Mouse (Mus musculus) neural tube, embryonic 12.5 days (tissue): ENCODE data around the gene Nepro. TPM values are rescaled to one million over a fixed set of nuclear protein-coding genes. Genes with fewer than 3 reads are reported as not detected.

Experiments
- ATAC-seq: fragments of 200-750 bp; cut with Nextera tagmentation; 2 replicates; pipeline ENCODE4 v1.8.0; 2017; ENCODE audit warnings: low read depth, mild to moderate bottlenecking, moderate TSS enrichment, moderate library complexity; ENCODE audit not compliant: low FRiP score
- H3K27ac ChIP-seq: fragments of 300-500 bp; sonication (generic); 2 replicates; pipeline ENCODE4 v1.5.1; 2016
- H3K27me3 ChIP-seq: fragments of 300-500 bp; sonication (generic); replicated peaks from 2 replicates; pipeline ENCODE4 v1.6.1; 2016; ENCODE audit warnings: mild to moderate bottlenecking
- H3K36me3 ChIP-seq: fragments of 300-500 bp; sonication (generic); 2 replicates; pipeline ENCODE4 v1.6.1; 2016; ENCODE audit warnings: mild to moderate bottlenecking
- H3K4me1 ChIP-seq: fragments of 300-500 bp; sonication (generic); 2 replicates; pipeline ENCODE4 v1.6.1; 2016
- H3K4me2 ChIP-seq: fragments of 300-500 bp; sonication (generic); replicated peaks from 2 replicates; pipeline ENCODE4 v1.6.1; 2016; ENCODE audit warnings: mild to moderate bottlenecking
- H3K4me3 ChIP-seq: fragments of 300-500 bp; sonication (generic); 2 replicates; pipeline ENCODE4 v1.5.1; 2016
- H3K9ac ChIP-seq: fragments of 300-500 bp; sonication (generic); 2 replicates; pipeline ENCODE4 v1.6.1; 2016; ENCODE audit warnings: mild to moderate bottlenecking
- H3K9me3 ChIP-seq: fragments of 300-500 bp; sonication (generic); 2 replicates; pipeline ENCODE4 v1.6.1; 2016; ENCODE audit warnings: mild to moderate bottlenecking
- WGBS: fragments of 180-500 bp; shearing (Covaris S2); methylation state at CpG from one replicate; pipeline ENCODE4 v1.1.7; 2016; 5-methylcytosine and 5-hydroxymethylcytosine counted together
- polyA plus RNA-seq: library from polyadenylated mRNA; unstranded; fragments of >200 nt; fragmentation: Nextera tagmentation; extraction: Ambion mirVana; gene quantifications from 2 replicates; pipeline ENCODE4 v1.2.1, GENCODE M21; 2016

Gene Nepro
- polyA plus RNA-seq, 1 experiment from 2014 or later = 9.3 TPM

DNA sequence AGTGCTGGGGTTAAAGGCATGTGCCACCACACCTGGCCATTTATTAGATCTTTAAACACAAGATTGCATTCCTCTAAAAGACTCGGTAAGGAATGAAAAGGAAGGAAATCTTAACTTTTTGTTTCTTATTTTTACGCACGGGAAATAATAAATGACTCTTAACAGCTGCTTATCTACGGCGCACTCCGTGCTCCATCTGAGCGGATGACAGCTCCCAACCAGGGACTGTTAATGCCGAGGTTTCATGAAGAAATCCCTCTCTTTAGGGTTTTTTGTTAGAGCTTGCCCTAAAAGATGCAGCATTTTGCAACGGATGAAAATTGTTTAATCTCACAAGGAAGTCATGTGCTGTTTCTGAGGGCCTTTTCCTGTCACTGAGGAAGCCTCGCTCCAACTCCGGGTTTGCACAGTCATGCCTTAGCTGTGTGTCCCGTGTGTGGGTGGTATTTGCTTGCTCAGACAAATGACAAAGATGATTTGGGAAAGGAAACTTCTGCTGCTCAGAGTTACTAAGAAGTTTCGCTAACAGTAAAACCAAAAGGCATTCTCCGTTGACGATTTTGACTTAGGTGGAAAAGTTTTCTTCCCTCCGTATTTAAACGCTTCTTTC is 54.5 kb downstream of the Nepro start:
- no peaks in the 10 kb centered on the region for H3K9me3 ChIP-seq
- H3K9ac ChIP-seq = no peak overlapping the region
- no peak overlapping the region for H3K4me3 ChIP-seq
- WGBS = 86% methylated on average over 17 of the region's 17 CpGs
- no peak for ATAC-seq
- no peak overlapping the region for H3K4me2 ChIP-seq
- no peaks in the 10 kb centered on the region for H3K27me3 ChIP-seq
- H3K36me3 ChIP-seq = no peaks in the 10 kb centered on the region
- H3K4me1 ChIP-seq = no peaks in the 10 kb centered on the region
- no peak overlapping the region for H3K27ac ChIP-seq

DNA sequence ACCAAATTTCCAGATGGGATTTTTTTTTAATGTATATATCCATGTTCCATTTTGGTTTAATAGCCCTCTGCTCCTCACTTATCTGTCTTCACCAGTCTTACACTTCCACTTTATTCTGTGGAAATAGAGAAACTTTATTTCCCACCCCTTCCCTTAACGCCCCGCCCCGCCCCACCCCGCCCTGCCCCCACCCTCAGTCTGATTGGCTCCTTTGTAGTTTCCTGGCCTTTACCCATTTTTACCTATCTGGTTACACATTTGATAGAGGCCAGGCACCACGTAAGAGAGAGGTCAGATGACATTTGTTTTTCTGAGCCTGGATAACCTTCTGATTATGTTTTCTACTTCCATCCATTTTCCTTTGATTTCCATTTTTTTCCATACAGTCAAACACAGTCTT is 55.4 kb downstream of the Nepro start:
- no peaks in the 10 kb centered on the region for H3K36me3 ChIP-seq
- no peak overlapping the region for H3K4me2 ChIP-seq
- WGBS = 89% methylated on average over 5 of the region's 5 CpGs
- no peak overlapping the region for H3K27ac ChIP-seq
- no peak overlapping the region for H3K9ac ChIP-seq
- ATAC-seq = no peak
- H3K4me3 ChIP-seq = no peak overlapping the region
- no peaks in the 10 kb centered on the region for H3K27me3 ChIP-seq
- H3K9me3 ChIP-seq = no peaks in the 10 kb centered on the region
- H3K4me1 ChIP-seq = no peaks in the 10 kb centered on the region

DNA sequence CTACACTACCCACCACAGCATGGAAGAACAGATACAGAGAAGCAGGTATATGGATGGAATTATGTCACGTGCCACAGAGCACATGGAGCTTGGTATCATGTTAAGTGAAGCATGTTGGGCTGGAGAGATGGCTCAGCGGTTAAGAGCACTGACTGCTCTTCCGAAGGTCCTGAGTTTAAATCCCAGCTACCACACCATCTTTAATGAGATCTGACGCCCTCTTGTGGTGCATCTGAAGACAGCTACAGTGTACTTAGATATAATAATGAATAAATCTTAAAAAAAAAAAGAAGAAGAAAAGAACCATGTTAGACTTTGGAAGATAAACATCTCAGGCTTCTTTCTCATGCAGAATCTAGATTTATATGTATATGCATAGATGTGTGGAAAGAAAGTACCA is 56.6 kb downstream of the Nepro start:
- no peaks in the 10 kb centered on the region for H3K9me3 ChIP-seq
- H3K27ac ChIP-seq = no peak overlapping the region
- no peak overlapping the region for H3K9ac ChIP-seq
- no peak for ATAC-seq
- H3K36me3 ChIP-seq = no peaks in the 10 kb centered on the region
- WGBS = 66% methylated on average over 4 of the region's 4 CpGs
- no peaks in the 10 kb centered on the region for H3K27me3 ChIP-seq
- no peak overlapping the region for H3K4me2 ChIP-seq
- H3K4me1 ChIP-seq = no peaks in the 10 kb centered on the region
- H3K4me3 ChIP-seq = no peak overlapping the region

Other genes starting within 250 kb of the Nepro start
- 32.1 and 34.3 TPM in 2 replicates for gene Boc, start 165.4 kb upstream of the Nepro start, polyA plus RNA-seq
- 31.8 and 36.9 TPM in 2 replicates for gene Gtpbp8, start 22.1 kb downstream of the Nepro start, polyA plus RNA-seq
- 0.51 and 0.55 TPM in 2 replicates for gene Cd200r1, start 41.4 kb downstream of the Nepro start, polyA plus RNA-seq
- gene Cd200r4, start 87.4 kb downstream of the Nepro start, polyA plus RNA-seq = 0.11 and 0.18 TPM in 2 replicates
- gene Cd200r2, start 142.8 kb downstream of the Nepro start, polyA plus RNA-seq = not detected in 2 replicates
- gene Cd200r3, start 219.4 kb downstream of the Nepro start, polyA plus RNA-seq = not detected in 2 replicates